Mouse (Mus musculus): ENCODE data around the gene Herc4. TPM values are rescaled to one million over a fixed set of nuclear protein-coding genes. Genes with fewer than 3 reads are reported as not detected.
A peak's percentile ranks its signal among the peaks of the same experiment; 100 is the strongest.

The Herc4 gene
- 36.1 and 38.3 TPM in 2 replicates for polyA plus RNA-seq (2015; fragmentation: Nextera tagmentation; extraction: Ambion mirVana)

DNA sequence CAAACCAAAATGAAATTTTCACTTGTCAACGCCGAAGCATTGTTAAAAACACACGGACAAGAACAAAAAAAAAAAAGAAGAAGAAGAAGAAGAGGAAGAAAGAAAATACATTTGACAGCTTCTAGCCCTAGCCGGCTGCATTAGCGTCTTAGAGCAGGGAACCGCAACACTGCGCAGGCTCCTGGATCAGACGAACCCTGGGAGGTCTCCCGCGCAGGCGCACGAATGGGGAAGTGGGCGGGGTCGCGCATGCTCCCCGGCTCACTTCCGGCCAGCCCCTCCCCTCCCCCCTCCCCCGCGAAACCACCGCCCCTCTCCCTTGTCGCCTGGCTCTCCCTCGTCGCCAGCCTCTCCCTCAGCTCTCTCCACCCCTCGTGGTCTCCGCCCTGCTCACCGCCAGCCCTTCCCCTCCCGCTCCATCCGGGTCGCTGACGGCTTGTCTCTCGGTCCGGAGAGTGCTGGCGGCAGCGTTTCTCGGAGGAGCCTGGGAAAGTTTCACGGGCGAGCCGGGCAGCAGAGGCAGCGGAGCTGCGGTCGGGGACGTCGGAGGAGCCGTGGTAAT is at the start of gene Herc4:
TSS of gene Herc4 (plus strand) at position 318 of the 562 bp plus-strand sequence.
- H3K9me3 ChIP-seq, result no peaks in the 10 kb centered on the region
- H3K4me3 ChIP-seq (replicated peaks), result peak within 1 kb of the TSS; percentile 98
- H3K9ac ChIP-seq (replicated peaks), result peak within 1 kb of the TSS; percentile 92
- no peaks in the 10 kb centered on the region for H3K27me3 ChIP-seq
- H3K27ac ChIP-seq, result peak within 1 kb of the TSS; percentile 96
- peaks cover 28% of the 10 kb centered on the region for H3K4me1 ChIP-seq (replicated peaks)
- no peaks in the 10 kb centered on the region for H3K36me3 ChIP-seq
- ATAC-seq, result peak; percentile 100
- H3K4me2 ChIP-seq (replicated peaks), result peak within 1 kb of the TSS; percentile 81
- WGBS, result under 1% methylated on average over 37 of the region's 44 CpGs

GRCm38 (mm10) chr10:63199008-63199407 is 44.6 kb upstream of the Herc4 start:
- H3K4me3 ChIP-seq (replicated peaks), result no peak overlapping the region
- WGBS, result 84% methylated on average over 4 of the region's 4 CpGs
- H3K36me3 ChIP-seq, result no peaks in the 10 kb centered on the region
- H3K4me1 ChIP-seq (replicated peaks), result no peaks in the 10 kb centered on the region
- no peaks in the 10 kb centered on the region for H3K27me3 ChIP-seq
- no peak overlapping the region for H3K27ac ChIP-seq
- H3K9ac ChIP-seq (replicated peaks), result no peak overlapping the region
- ATAC-seq, result no peak
- no peak overlapping the region for H3K4me2 ChIP-seq (replicated peaks)
- no peaks in the 10 kb centered on the region for H3K9me3 ChIP-seq

GRCm38 (mm10) chr10:63201534-63201933 is 42.1 kb upstream of the Herc4 start:
- WGBS, result 83% methylated on average over 8 of the region's 8 CpGs
- Histone ChIP-seq H3K4me3 (replicated peaks) (no peak overlapping the region), H3K9me3 (no peaks in the 10 kb centered on the region), H3K4me1 (replicated peaks) (no peaks in the 10 kb centered on the region), H3K27ac (no peak overlapping the region), H3K4me2 (replicated peaks) (no peak overlapping the region), H3K9ac (replicated peaks) (no peak overlapping the region), H3K27me3 (no peaks in the 10 kb centered on the region), H3K36me3 (no peaks in the 10 kb centered on the region)
- no peak for ATAC-seq

GRCm38 (mm10) chr10:63203002-63203401 is 40.6 kb upstream of the Herc4 start:
- Histone ChIP-seq H3K36me3 (no peaks in the 10 kb centered on the region), H3K4me1 (replicated peaks) (no peaks in the 10 kb centered on the region), H3K27ac (no peak overlapping the region), H3K9ac (replicated peaks) (no peak overlapping the region), H3K4me3 (replicated peaks) (no peak overlapping the region), H3K27me3 (no peaks in the 10 kb centered on the region), H3K4me2 (replicated peaks) (no peak overlapping the region), H3K9me3 (no peaks in the 10 kb centered on the region)
- no peak for ATAC-seq
- 84% methylated on average over 3 of the region's 3 CpGs for WGBS

GRCm38 (mm10) chr10:63203728-63204127 is 39.9 kb upstream of the Herc4 start, which contains the start of gene Mypn:
Mypn (minus strand) TSS chr10:63203952.
- Histone ChIP-seq H3K9ac (replicated peaks) (no peak within 1 kb of the TSS), H3K4me2 (replicated peaks) (no peak within 1 kb of the TSS), H3K36me3 (no peaks in the 10 kb centered on the region), H3K4me1 (replicated peaks) (no peaks in the 10 kb centered on the region), H3K27ac (no peak within 1 kb of the TSS), H3K4me3 (replicated peaks) (no peak within 1 kb of the TSS), H3K27me3 (no peaks in the 10 kb centered on the region), H3K9me3 (no peaks in the 10 kb centered on the region)
- 90% methylated on average over 15 of the region's 15 CpGs for WGBS
- no peak for ATAC-seq

DNA sequence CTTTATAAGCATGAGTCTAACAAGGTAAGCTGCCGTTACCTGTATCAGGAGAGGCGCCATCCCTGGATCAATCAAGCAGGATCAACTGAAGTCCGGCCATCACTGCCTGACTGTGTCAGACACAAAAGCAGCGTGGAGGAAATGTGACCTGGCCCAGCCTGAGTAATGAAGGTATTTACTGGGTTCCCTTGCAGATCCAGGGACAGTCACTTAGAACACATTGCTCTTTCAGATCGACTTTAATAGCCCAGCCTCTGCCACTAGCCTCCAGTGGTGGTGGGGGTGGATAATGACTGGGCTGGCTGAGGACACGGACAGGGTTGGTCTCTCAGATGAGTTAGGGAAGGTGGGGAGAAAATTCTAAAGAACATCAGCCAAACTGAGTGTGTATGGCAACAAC is 34.7 kb upstream of the Herc4 start:
- Histone ChIP-seq H3K4me1 (replicated peaks) (no peaks in the 10 kb centered on the region), H3K4me3 (replicated peaks) (no peak overlapping the region), H3K36me3 (no peaks in the 10 kb centered on the region), H3K27me3 (no peaks in the 10 kb centered on the region), H3K27ac (no peak overlapping the region), H3K9me3 (no peaks in the 10 kb centered on the region), H3K4me2 (replicated peaks) (no peak overlapping the region), H3K9ac (replicated peaks) (no peak overlapping the region)
- 67% methylated on average over 6 of the region's 6 CpGs for WGBS
- no peak for ATAC-seq

DNA sequence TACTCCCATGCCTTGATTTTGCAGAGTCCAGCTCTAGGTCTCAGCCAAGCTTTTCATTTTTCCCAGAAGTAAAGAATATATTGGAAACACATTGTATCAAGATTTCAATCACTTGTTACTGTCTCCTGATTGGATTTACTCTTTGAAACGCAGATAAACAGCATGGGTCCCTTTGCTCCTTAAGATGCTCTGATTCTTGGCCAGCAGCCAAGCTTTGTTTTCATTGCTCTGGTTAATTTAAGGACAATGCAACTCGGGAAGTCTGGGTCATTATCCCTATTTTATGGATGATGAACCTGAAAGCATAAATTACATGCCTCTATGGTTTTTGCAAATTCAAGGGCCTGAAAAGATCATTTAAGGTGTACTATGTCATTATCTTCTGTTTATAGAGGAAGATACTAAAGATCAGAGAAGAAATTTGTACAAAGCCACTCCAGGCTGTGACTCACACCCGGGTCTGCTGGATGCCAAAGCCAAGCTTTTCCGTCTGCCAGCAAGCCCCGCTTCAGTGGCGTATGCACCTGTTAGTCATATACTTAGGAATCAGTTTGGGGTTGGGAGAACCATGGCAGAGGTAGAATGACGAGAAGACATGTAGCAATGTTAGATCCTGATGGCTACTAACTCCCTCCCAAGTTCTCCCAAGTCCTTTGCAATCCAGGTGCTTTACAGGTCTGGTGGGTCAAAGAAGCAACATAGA is 22.4 kb upstream of the Herc4 start:
- 61% methylated on average over 7 of the region's 7 CpGs for WGBS
- Histone ChIP-seq H3K36me3 (no peaks in the 10 kb centered on the region), H3K4me2 (replicated peaks) (no peak overlapping the region), H3K4me3 (replicated peaks) (no peak overlapping the region), H3K4me1 (replicated peaks) (no peaks in the 10 kb centered on the region), H3K9me3 (no peaks in the 10 kb centered on the region), H3K27me3 (no peaks in the 10 kb centered on the region), H3K9ac (replicated peaks) (no peak overlapping the region), H3K27ac (no peak overlapping the region)
- no peak for ATAC-seq

DNA sequence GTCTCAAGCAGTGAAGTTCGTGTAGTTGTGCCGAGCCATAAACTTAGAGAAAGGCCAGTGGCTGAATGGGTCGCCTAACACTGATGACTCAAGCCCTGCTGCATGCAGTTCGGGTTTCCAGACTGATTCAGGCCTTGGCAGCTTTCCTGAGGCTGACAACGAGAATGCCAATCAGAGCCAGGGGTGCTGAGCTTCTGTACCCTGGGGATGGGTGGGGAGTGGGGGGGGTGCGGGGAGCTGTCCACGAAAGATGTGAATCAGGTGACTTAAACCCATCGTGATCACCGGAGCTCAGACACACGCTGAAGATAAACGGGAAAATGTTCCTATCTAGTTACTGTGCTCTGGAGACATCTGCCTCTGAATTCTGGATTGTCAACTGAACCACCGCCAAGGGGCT is 19.3 kb upstream of the Herc4 start:
- no peak overlapping the region for H3K4me2 ChIP-seq (replicated peaks)
- H3K4me1 ChIP-seq (replicated peaks), result no peaks in the 10 kb centered on the region
- no peak overlapping the region for H3K9ac ChIP-seq (replicated peaks)
- no peak for ATAC-seq
- H3K27ac ChIP-seq, result no peak overlapping the region
- 78% methylated on average over 12 of the region's 12 CpGs for WGBS
- H3K9me3 ChIP-seq, result no peaks in the 10 kb centered on the region
- H3K36me3 ChIP-seq, result no peaks in the 10 kb centered on the region
- no peak overlapping the region for H3K4me3 ChIP-seq (replicated peaks)
- no peaks in the 10 kb centered on the region for H3K27me3 ChIP-seq

- no peak overlapping the region for H3K4me2 ChIP-seq (replicated peaks)
- H3K4me1 ChIP-seq (replicated peaks), result no peaks in the 10 kb centered on the region
- H3K9ac ChIP-seq (replicated peaks), result no peak overlapping the region
- H3K27ac ChIP-seq, result no peak overlapping the region
- no peak overlapping the region for H3K4me3 ChIP-seq (replicated peaks)
- ATAC-seq, result no peak
- no peaks in the 10 kb centered on the region for H3K27me3 ChIP-seq
- H3K9me3 ChIP-seq, result no peaks in the 10 kb centered on the region
- H3K36me3 ChIP-seq, result no peaks in the 10 kb centered on the region
- WGBS, result 88% methylated on average over 7 of the region's 7 CpGs
These were observed 13.3 kb upstream of the Herc4 start for GRCm38 (mm10) chr10:63230266-63230665.

- WGBS, result 48% methylated on average over 3 of the region's 5 CpGs
- H3K27me3 ChIP-seq, result no peaks in the 10 kb centered on the region
- no peaks in the 10 kb centered on the region for H3K4me1 ChIP-seq (replicated peaks)
These were observed 12.8 kb upstream of the Herc4 start for GRCm38 (mm10) chr10:63230854-63231253.

DNA sequence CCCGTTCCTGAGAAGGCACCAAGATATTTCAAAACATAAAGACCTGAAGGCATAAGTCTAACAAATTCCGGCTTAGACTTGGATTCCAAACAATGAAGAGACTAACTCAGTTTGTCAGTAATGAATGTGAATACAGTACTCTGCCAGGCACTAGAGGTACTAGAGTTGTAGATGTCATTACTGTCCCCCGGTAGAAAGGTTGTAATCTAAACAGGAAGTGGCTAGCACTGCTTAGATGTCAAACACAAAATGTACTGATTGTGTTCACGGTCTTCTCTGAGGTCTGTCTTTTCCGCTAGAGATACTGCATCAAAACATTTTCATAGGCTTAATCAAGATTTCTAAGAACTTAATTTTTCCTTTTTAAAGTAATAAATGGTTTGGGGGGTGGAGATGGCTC is 12.0 kb upstream of the Herc4 start:
- Histone ChIP-seq H3K4me2 (replicated peaks) (no peak overlapping the region), H3K4me1 (replicated peaks) (no peaks in the 10 kb centered on the region), H3K4me3 (replicated peaks) (no peak overlapping the region), H3K27me3 (no peaks in the 10 kb centered on the region), H3K36me3 (no peaks in the 10 kb centered on the region), H3K27ac (no peak overlapping the region), H3K9me3 (no peaks in the 10 kb centered on the region), H3K9ac (replicated peaks) (no peak overlapping the region)
- ATAC-seq, result no peak
- WGBS, result 91% methylated on average over 5 of the region's 5 CpGs

More at GRCm38 (mm10) chr10:63230854-63231253, 12.8 kb upstream of the Herc4 start:
- Histone ChIP-seq H3K9me3 (no peaks in the 10 kb centered on the region), H3K4me3 (replicated peaks) (no peak overlapping the region), H3K9ac (replicated peaks) (no peak overlapping the region), H3K27ac (no peak overlapping the region), H3K36me3 (no peaks in the 10 kb centered on the region), H3K4me2 (replicated peaks) (no peak overlapping the region)
- no peak for ATAC-seq

- 88% methylated on average over 5 of the region's 5 CpGs for WGBS
- Histone ChIP-seq H3K4me2 (replicated peaks) (no peak overlapping the region), H3K4me3 (replicated peaks) (no peak overlapping the region), H3K36me3 (no peaks in the 10 kb centered on the region), H3K27ac (no peak overlapping the region), H3K27me3 (no peaks in the 10 kb centered on the region), H3K9ac (replicated peaks) (no peak overlapping the region), H3K9me3 (no peaks in the 10 kb centered on the region), H3K4me1 (replicated peaks) (no peaks in the 10 kb centered on the region)
- no peak for ATAC-seq
These were observed 9.5 kb upstream of the Herc4 start for GRCm38 (mm10) chr10:63234133-63234532.

DNA sequence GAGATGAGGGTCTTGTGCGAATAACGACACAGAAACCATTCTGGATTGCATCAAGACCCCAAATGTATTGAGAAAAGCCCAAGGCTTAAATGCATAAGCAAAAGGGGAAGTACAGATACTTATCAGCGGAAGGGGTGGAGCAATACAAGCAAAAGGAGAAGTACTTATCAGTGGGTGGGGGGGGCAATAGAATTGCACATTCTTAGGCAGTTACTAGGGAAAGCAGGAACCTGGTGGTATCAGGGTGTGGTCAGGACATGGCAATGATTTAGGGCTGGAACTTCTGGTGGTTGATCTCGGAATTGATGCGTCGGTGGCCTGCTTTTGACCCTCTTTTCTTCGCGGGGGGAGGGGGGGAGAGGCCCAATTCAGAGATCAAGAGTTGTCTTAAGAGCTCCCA is 7.7 kb upstream of the Herc4 start:
- Histone ChIP-seq H3K9me3 (no peaks in the 10 kb centered on the region), H3K4me3 (replicated peaks) (no peak overlapping the region), H3K27me3 (no peaks in the 10 kb centered on the region), H3K36me3 (no peaks in the 10 kb centered on the region), H3K4me1 (replicated peaks) (no peaks in the 10 kb centered on the region), H3K27ac (no peak overlapping the region), H3K9ac (replicated peaks) (no peak overlapping the region), H3K4me2 (replicated peaks) (no peak overlapping the region)
- ATAC-seq, result no peak
- 90% methylated on average over 8 of the region's 8 CpGs for WGBS
